In genomic region chr13:112187226-112187625, GRCm38 (mm10) we compare ENCODE assay signal across 14 mouse cellular contexts.
DNase-seq lines count a peak whose midpoint lies in the region; ATAC-seq and TF ChIP-seq lines count a peak whose summit lies in the region.
"Had no signal": no experiment of that assay in that cellular context is flagged by ENCODE, and none has a peak within 500 bp of the region (broad histone marks: within the 10 kb centered on the region; RNA-seq: fewer than 3 reads in every experiment).

No protein-coding gene starts in this region.

- TF ChIP-seq CTCF in gastrocnemius, adult 2 months (IDR thresholded peaks at IDR 0.05): no peak
- no peak for TF ChIP-seq CTCF in left cerebral cortex, adult 2 months (IDR thresholded peaks at IDR 0.05)

- no peaks in the 10 kb centered on the region for H3K9me3 ChIP-seq in heart, embryonic 13.5 days
- H3K9me3 ChIP-seq: hindbrain, embryonic 15.5 days had no signal

- intact Hi-C loops in gastrocnemius, adult 2 months (cut with DNase I): no loop called here
- intact Hi-C loops in left cerebral cortex, adult 2 months (cut with DNase I): loop anchor here (5.0 kb wide), 1 partner anchor 280 kb away; no protein-coding TSS in a partner anchor

- H3K36me3 ChIP-seq in heart, embryonic 13.5 days: no peaks in the 10 kb centered on the region
- H3K36me3 ChIP-seq: hindbrain, embryonic 15.5 days had no signal

- DNase-seq in gastrocnemius, adult 2 months: no peak
- no peak for DNase-seq in gastrocnemius, postnatal 25 days
- peak; percentile 78 for DNase-seq in brain, adult 2 months (ENCODE audit: low read depth, low spot score)
- DNase-seq in left cerebral cortex, adult 2 months (ENCODE audit: extremely low spot score in 1 of 2, low spot score in 2 of 2): peak; percentile 20 to 25
- DNase-seq in thymus, postnatal 4 days: no peak
- DNase-seq in urinary bladder, postnatal 10 days (ENCODE audit: low spot score): no peak
- DNase-seq in thymus, postnatal 10 days (ENCODE audit: low spot score in 2 of 2): no peak
- DNase-seq: cerebellum, adult 11-12 months; kidney, postnatal 4 days had no signal

- H3K27me3 ChIP-seq in heart, embryonic 13.5 days (replicated peaks): no peaks in the 10 kb centered on the region
- H3K27me3 ChIP-seq: hindbrain, embryonic 15.5 days had no signal

- H3K9ac ChIP-seq in heart, embryonic 13.5 days: no peak overlapping the region
- H3K9ac ChIP-seq: hindbrain, embryonic 15.5 days; liver, embryonic 14.5 days had no signal

- H3K4me2 ChIP-seq in heart, embryonic 13.5 days: no peak overlapping the region
- H3K4me2 ChIP-seq: hindbrain, embryonic 15.5 days had no signal

- peak overlapping the region; percentile 41; the same call in 1 of the 2 replicates for H3K27ac ChIP-seq in gastrocnemius, adult 2 months
- H3K27ac ChIP-seq in heart, embryonic 13.5 days (replicated peaks): peak overlapping the region; percentile 83; the same call in 1 of the 2 replicates
- no peak overlapping the region for H3K27ac ChIP-seq in left cerebral cortex, adult 2 months
- H3K27ac ChIP-seq: hindbrain, embryonic 15.5 days; liver, embryonic 14.5 days; stomach, postnatal 0 days had no signal

- 21% methylated on average over 3 of the region's 3 CpGs for WGBS in heart, embryonic 13.5 days

- peaks cover 65% of the 10 kb centered on the region for H3K4me1 ChIP-seq in heart, embryonic 13.5 days

- H3K4me3 ChIP-seq in gastrocnemius, adult 2 months: no peak overlapping the region
- no peak overlapping the region for H3K4me3 ChIP-seq in heart, embryonic 13.5 days
- no peak overlapping the region for H3K4me3 ChIP-seq in left cerebral cortex, adult 2 months
- H3K4me3 ChIP-seq: hindbrain, embryonic 15.5 days had no signal

- no peak for ATAC-seq in heart, embryonic 13.5 days (ENCODE audit: extremely low read depth, insufficient number of reproducible peaks, low FRiP score, low TSS enrichment)
- ATAC-seq: activated CD4-positive, CD25-positive, alpha-beta regulatory T cell, adult 4 months had no signal

Comparison
In these comparisons a context has a peak if more than half of its experiments do, and no peak if none do; other contexts are left out.
1. DNase-seq: peak in brain, adult 2 months (single experiment) and left cerebral cortex, adult 2 months (2 of 2); none in gastrocnemius, adult 2 months (single experiment), gastrocnemius, postnatal 25 days (single experiment), thymus, postnatal 4 days (single experiment), urinary bladder, postnatal 10 days (single experiment) and thymus, postnatal 10 days (0 of 2).